Mouse (Mus musculus): ENCODE measurements around the gene Pir.

The Pir gene

GRCm38 (mm10) chrX:164420518-164420917 lies 151.3 kb downstream of the Pir start:
- intact Hi-C loops (cut with DNase I), result no loop called here
